Mouse (Mus musculus): ENCODE results near the gene Rnf168. TPM values are rescaled to one million over a fixed set of nuclear protein-coding genes. Genes with fewer than 3 reads are reported as not detected.

Gene Rnf168
- 25.1 and 35.4 TPM in 2 replicates for polyA plus RNA-seq (2012; rRNA removed)

DNA sequence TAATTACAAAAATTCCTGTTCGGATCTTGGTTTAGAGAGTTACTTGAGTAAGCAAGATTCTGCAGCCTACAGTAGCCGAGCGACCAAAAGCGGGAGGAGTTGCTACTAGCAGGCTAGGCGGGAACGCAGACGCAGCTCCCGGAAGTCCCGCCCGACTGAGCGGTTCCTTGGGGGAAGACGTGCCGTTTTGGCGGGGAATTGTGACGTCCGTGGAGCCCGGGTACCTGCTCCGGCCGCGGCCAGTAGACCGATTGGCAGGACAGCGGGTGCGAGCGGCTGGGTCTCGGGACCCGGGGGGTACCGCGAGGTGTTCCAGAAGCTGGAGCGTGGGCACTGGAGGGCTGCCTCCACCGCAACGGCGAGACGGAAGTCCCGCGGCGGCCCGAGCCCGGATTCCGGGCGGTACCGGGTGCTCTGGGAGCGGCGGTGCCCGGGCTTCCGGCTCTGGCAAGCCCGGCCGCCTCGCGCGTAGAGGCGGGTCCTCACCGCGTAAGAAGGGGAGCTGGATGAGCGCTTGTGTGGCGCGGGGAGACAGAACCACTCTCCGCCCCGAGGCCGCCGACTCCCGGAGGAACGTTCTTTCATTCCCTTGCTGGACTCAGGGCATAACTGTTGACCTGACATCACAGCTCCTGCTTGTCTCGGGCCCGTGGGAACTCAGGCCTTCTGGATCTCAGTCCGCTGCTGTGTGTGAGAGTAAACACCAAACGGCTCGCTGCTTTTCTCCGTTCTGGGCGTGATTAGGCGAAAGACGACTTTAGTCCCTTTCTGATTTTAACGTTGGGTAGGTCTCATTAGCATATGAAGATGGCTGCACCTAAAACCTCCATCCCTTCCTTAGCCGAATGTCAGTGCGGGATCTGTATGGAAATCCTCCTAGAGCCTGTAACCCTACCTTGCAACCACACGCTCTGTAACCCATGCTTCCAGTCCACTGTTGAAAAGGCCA is at the start of gene Rnf168:
Gene Rnf168 (plus strand): TSS at position 152 of the 949 bp plus-strand sequence.

DNA sequence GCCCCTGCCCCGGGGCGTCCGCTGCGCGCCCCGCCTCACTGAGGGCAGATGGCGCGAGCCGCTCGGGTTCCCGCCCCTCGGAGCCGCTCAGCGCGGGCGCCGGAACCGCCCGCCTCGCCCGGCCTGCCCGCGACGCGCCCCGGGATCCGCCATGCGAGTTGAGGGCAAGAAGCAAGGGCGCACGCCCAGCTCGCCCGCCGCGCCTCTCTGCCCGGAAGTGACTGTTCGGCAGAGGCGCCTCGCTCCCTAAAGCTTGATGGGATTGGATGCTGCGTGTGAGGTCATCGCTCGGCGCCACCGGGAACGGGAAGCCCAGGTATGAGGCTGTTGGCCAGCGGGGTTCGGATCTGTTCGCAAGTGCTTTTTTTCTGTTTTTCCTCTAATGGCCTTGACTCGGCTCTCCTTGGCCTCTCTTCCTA is 30.3 kb upstream of the Rnf168 start, which contains the start of the genes Fbxo45 and Wdr53:
Gene Fbxo45 (minus strand): TSS at position 207 of the 419 bp plus-strand sequence.
Gene Wdr53 (plus strand): TSS at position 276 of the 419 bp plus-strand sequence.

GRCm38 (mm10) chr16:32271291-32271690 is 6.0 kb upstream of the Rnf168 start, which contains the start of gene Smco1:
TSS of gene Smco1 (plus strand) at chr16:32271468.

GRCm38 (mm10) chr16:32332040-32332555 is 54.8 kb downstream of the Rnf168 start, which contains the start of gene Ubxn7:
TSS of gene Ubxn7 (plus strand) at chr16:32332257.

Other genes with a start within 250 kb of the Rnf168 start
- 28.7 and 33.2 TPM in 2 replicates for gene Pak2, start 198.1 kb upstream of the Rnf168 start, polyA plus RNA-seq (2012; rRNA removed)
- 67.3 and 89.2 TPM in 2 replicates for gene Pigx, start 177.7 kb upstream of the Rnf168 start, polyA plus RNA-seq (2012; rRNA removed)
- 22.9 and 23.2 TPM in 2 replicates for gene Cep19, start 177.7 kb upstream of the Rnf168 start, polyA plus RNA-seq (2012; rRNA removed)
- 5.6 and 6.2 TPM in 2 replicates for gene Nrros, start 111.9 kb upstream of the Rnf168 start, polyA plus RNA-seq (2012; rRNA removed)
- gene Bex6, start 97.6 kb upstream of the Rnf168 start, polyA plus RNA-seq (2012; rRNA removed), result 0.17 TPM in 1 of 2 replicates, not detected in the other
- 19.1 and 20.0 TPM in 2 replicates for gene Fbxo45, start 30.3 kb upstream of the Rnf168 start, polyA plus RNA-seq (2012; rRNA removed)
- 13.8 and 20.1 TPM in 2 replicates for gene Wdr53, start 30.2 kb upstream of the Rnf168 start, polyA plus RNA-seq (2012; rRNA removed)
- gene Smco1, start 6.0 kb upstream of the Rnf168 start, polyA plus RNA-seq (2012; rRNA removed), result not detected in 2 replicates
- gene Ubxn7, start 54.8 kb downstream of the Rnf168 start, polyA plus RNA-seq (2012; rRNA removed), result 17.5 and 29.2 TPM in 2 replicates
- gene Tm4sf19, start 123.0 kb downstream of the Rnf168 start, polyA plus RNA-seq (2012; rRNA removed), result 0.29 TPM in 1 of 2 replicates, not detected in the other
- gene Tctex1d2, start 142.2 kb downstream of the Rnf168 start, polyA plus RNA-seq (2012; rRNA removed), result 15.7 and 21.7 TPM in 2 replicates
- gene Pcyt1a, start 153.5 kb downstream of the Rnf168 start, polyA plus RNA-seq (2012; rRNA removed), result 26.1 and 36.6 TPM in 2 replicates
- gene Slc51a, start 210.4 kb downstream of the Rnf168 start, polyA plus RNA-seq (2012; rRNA removed), result 0.07 and 0.15 TPM in 2 replicates
- not detected in 2 replicates for gene Zdhhc19, start 218.8 kb downstream of the Rnf168 start, polyA plus RNA-seq (2012; rRNA removed)